Mouse (Mus musculus) midbrain, embryonic 12.5 days (tissue): ENCODE data around the gene Gm44502. TPM values are rescaled to one million over a fixed set of nuclear protein-coding genes. Genes with fewer than 3 reads are reported as not detected.
A peak's percentile ranks its signal among the peaks of the same experiment; 100 is the strongest.

Source experiments
- ATAC-seq: fragments of 200-750 bp; cut with Nextera tagmentation; 2 replicates; pipeline ENCODE4 v1.8.0; 2017; ENCODE audit warnings: low read depth, moderate TSS enrichment, moderate library complexity; ENCODE audit not compliant: low FRiP score
- H3K27ac ChIP-seq: fragments of 300-500 bp; sonication (generic); replicated peaks from 2 replicates; pipeline ENCODE4 v1.5.1; 2016; ENCODE audit warnings: mild to moderate bottlenecking
- H3K27me3 ChIP-seq: fragments of 300-500 bp; sonication (generic); 2 replicates; pipeline ENCODE4 v1.6.1; 2016; ENCODE audit warnings: mild to moderate bottlenecking
- H3K36me3 ChIP-seq: fragments of 300-500 bp; sonication (generic); 2 replicates; pipeline ENCODE4 v1.6.1; 2016
- H3K4me1 ChIP-seq: fragments of 300-500 bp; sonication (generic); 2 replicates; pipeline ENCODE4 v1.6.1; 2016
- H3K4me2 ChIP-seq: fragments of 300-500 bp; sonication (generic); replicated peaks from 2 replicates; pipeline ENCODE4 v1.6.1; 2016; ENCODE audit warnings: mild to moderate bottlenecking, moderate library complexity
- H3K4me3 ChIP-seq: fragments of 300-500 bp; sonication (generic); 2 replicates; pipeline ENCODE4 v1.5.1; 2016; ENCODE audit warnings: mild to moderate bottlenecking
- H3K9ac ChIP-seq: fragments of 300-500 bp; sonication (generic); replicated peaks from 2 replicates; pipeline ENCODE4 v1.6.1; 2016; ENCODE audit warnings: mild to moderate bottlenecking, moderate library complexity
- H3K9me3 ChIP-seq: fragments of 300-500 bp; sonication (generic); 2 replicates; pipeline ENCODE4 v1.6.1; 2016; ENCODE audit warnings: mild to moderate bottlenecking
- WGBS: fragments of 180-500 bp; shearing (Covaris S2); methylation state at CpG from one replicate; pipeline ENCODE4 v1.1.7; 2016; 5-methylcytosine and 5-hydroxymethylcytosine counted together
- polyA plus RNA-seq: library from polyadenylated mRNA; unstranded; fragments of >200 nt; fragmentation: Nextera tagmentation; extraction: Ambion mirVana; gene quantifications from 2 replicates; pipeline ENCODE4 v1.2.1, GENCODE M21; 2016

Gm44502 gene
- polyA plus RNA-seq, 1 experiment from 2014 or later, result not detected

GRCm38 (mm10) chr15:89390081-89390480, 39.4 kb downstream of the Gm44502 start:
- Histone ChIP-seq H3K27ac (no peak overlapping the region), H3K27me3 (peaks cover 7% of the 10 kb centered on the region; the same call in 1 of the 2 replicates), H3K9me3 (no peaks in the 10 kb centered on the region), H3K4me1 (no peaks in the 10 kb centered on the region), H3K4me2 (no peak overlapping the region), H3K9ac (no peak overlapping the region), H3K36me3 (no peaks in the 10 kb centered on the region), H3K4me3 (no peak overlapping the region)
- 90% methylated on average over 10 of the region's 10 CpGs for WGBS
- no peak for ATAC-seq

GRCm38 (mm10) chr15:89387127-89387526, 42.4 kb downstream of the Gm44502 start:
- H3K4me1 ChIP-seq, result no peaks in the 10 kb centered on the region
- H3K27ac ChIP-seq, result no peak overlapping the region
- no peak for ATAC-seq
- H3K4me3 ChIP-seq, result no peak overlapping the region
- no peak overlapping the region for H3K9ac ChIP-seq
- H3K27me3 ChIP-seq, result peaks cover 7% of the 10 kb centered on the region
- no peaks in the 10 kb centered on the region for H3K9me3 ChIP-seq
- H3K4me2 ChIP-seq, result no peak overlapping the region
- WGBS, result 57% methylated on average over 12 of the region's 12 CpGs
- H3K36me3 ChIP-seq, result no peaks in the 10 kb centered on the region

- no peak within 1 kb of the TSS for H3K4me2 ChIP-seq
- H3K9ac ChIP-seq, result no peak within 1 kb of the TSS
- H3K4me1 ChIP-seq, result no peaks in the 10 kb centered on the region
- H3K27me3 ChIP-seq, result peaks cover 16% of the 10 kb centered on the region
- no peak for ATAC-seq
- no peaks in the 10 kb centered on the region for H3K36me3 ChIP-seq
- 91% methylated on average over 7 of the region's 7 CpGs for WGBS
- H3K27ac ChIP-seq, result no peak within 1 kb of the TSS
- no peak within 1 kb of the TSS for H3K4me3 ChIP-seq
- H3K9me3 ChIP-seq, result no peaks in the 10 kb centered on the region
These were observed 44.9 kb downstream of the Gm44502 start, which contains the start of gene Klhdc7b for GRCm38 (mm10) chr15:89384617-89385016. Gene Klhdc7b (plus strand): TSS chr15:89384917.

GRCm38 (mm10) chr15:89379429-89379828, 50.1 kb downstream of the Gm44502 start:
- H3K27me3 ChIP-seq, result peaks cover 58% of the 10 kb centered on the region
- no peaks in the 10 kb centered on the region for H3K36me3 ChIP-seq
- H3K4me2 ChIP-seq, result peak overlapping the region; percentile 63
- H3K27ac ChIP-seq, result no peak overlapping the region
- WGBS, result 11% methylated on average over 10 of the region's 10 CpGs
- H3K4me1 ChIP-seq, result peaks cover 15% of the 10 kb centered on the region
- peak overlapping the region; percentile 39 for H3K4me3 ChIP-seq
- no peak for ATAC-seq
- no peaks in the 10 kb centered on the region for H3K9me3 ChIP-seq
- H3K9ac ChIP-seq, result no peak overlapping the region

- WGBS, result under 1% methylated on average over 33 of the region's 33 CpGs
- peak within 1 kb of the TSS; percentile 39 for H3K4me3 ChIP-seq
- H3K4me2 ChIP-seq, result peak within 1 kb of the TSS; percentile 63
- peak within 1 kb of the TSS; percentile 52; the same call in 1 of the 2 replicates for H3K9ac ChIP-seq
- H3K36me3 ChIP-seq, result no peaks in the 10 kb centered on the region
- peaks cover 20% of the 10 kb centered on the region for H3K4me1 ChIP-seq
- peaks cover 58% of the 10 kb centered on the region for H3K27me3 ChIP-seq
- no peaks in the 10 kb centered on the region for H3K9me3 ChIP-seq
- no peak for ATAC-seq
- no peak within 1 kb of the TSS for H3K27ac ChIP-seq
These were observed 50.6 kb downstream of the Gm44502 start, which contains the start of gene Odf3b for GRCm38 (mm10) chr15:89378831-89379401. Gene Odf3b (minus strand): TSS chr15:89379282.

- H3K4me2 ChIP-seq, result peak overlapping the region; percentile 63
- no peaks in the 10 kb centered on the region for H3K36me3 ChIP-seq
- no peak overlapping the region for H3K27ac ChIP-seq
- H3K27me3 ChIP-seq, result peaks cover 58% of the 10 kb centered on the region
- WGBS, result 12% methylated on average over 46 of the region's 46 CpGs
- no peaks in the 10 kb centered on the region for H3K9me3 ChIP-seq
- H3K9ac ChIP-seq, result peak overlapping the region; percentile 52; the same call in 1 of the 2 replicates
- H3K4me3 ChIP-seq, result peak overlapping the region; percentile 39
- ATAC-seq, result no peak
- H3K4me1 ChIP-seq, result peaks cover 22% of the 10 kb centered on the region
These were observed 51.3 kb downstream of the Gm44502 start for GRCm38 (mm10) chr15:89377938-89378828.

- H3K9ac ChIP-seq, result no peak overlapping the region
- peaks cover 3% of the 10 kb centered on the region for H3K36me3 ChIP-seq
- H3K4me1 ChIP-seq, result peaks cover 30% of the 10 kb centered on the region
- no peak for ATAC-seq
- no peak overlapping the region for H3K4me2 ChIP-seq
- WGBS, result 4% methylated on average over 18 of the region's 18 CpGs
- H3K27me3 ChIP-seq, result peaks cover 58% of the 10 kb centered on the region
- no peak overlapping the region for H3K4me3 ChIP-seq
- no peaks in the 10 kb centered on the region for H3K9me3 ChIP-seq
- no peak overlapping the region for H3K27ac ChIP-seq
These were observed 52.1 kb downstream of the Gm44502 start for GRCm38 (mm10) chr15:89377362-89377761.

- H3K27ac ChIP-seq, result no peak within 1 kb of the TSS
- H3K9ac ChIP-seq, result no peak within 1 kb of the TSS
- no peak within 1 kb of the TSS for H3K4me2 ChIP-seq
- H3K27me3 ChIP-seq, result peaks cover 58% of the 10 kb centered on the region
- WGBS, result 24% methylated on average over 16 of the region's 16 CpGs
- no peak for ATAC-seq
- peaks cover 7% of the 10 kb centered on the region for H3K36me3 ChIP-seq
- H3K4me1 ChIP-seq, result peaks cover 30% of the 10 kb centered on the region
- no peak within 1 kb of the TSS for H3K4me3 ChIP-seq
- no peaks in the 10 kb centered on the region for H3K9me3 ChIP-seq
These were observed 52.5 kb downstream of the Gm44502 start, which contains the start of gene Tymp for GRCm38 (mm10) chr15:89376957-89377356. Gene Tymp (minus strand): TSS chr15:89377039.

GRCm38 (mm10) chr15:89376040-89376439, 53.5 kb downstream of the Gm44502 start:
- Histone ChIP-seq H3K36me3 (peaks cover 16% of the 10 kb centered on the region), H3K4me1 (peaks cover 30% of the 10 kb centered on the region), H3K4me3 (no peak overlapping the region), H3K27ac (no peak overlapping the region), H3K9me3 (no peaks in the 10 kb centered on the region), H3K27me3 (peaks cover 56% of the 10 kb centered on the region), H3K9ac (no peak overlapping the region), H3K4me2 (no peak overlapping the region)
- no peak for ATAC-seq
- 84% methylated on average over 7 of the region's 7 CpGs for WGBS

- H3K36me3 ChIP-seq, result peaks cover 27% of the 10 kb centered on the region
- H3K27ac ChIP-seq, result no peak overlapping the region
- no peak overlapping the region for H3K4me2 ChIP-seq
- H3K27me3 ChIP-seq, result peaks cover 49% of the 10 kb centered on the region
- peaks cover 30% of the 10 kb centered on the region for H3K4me1 ChIP-seq
- 91% methylated on average over 17 of the region's 17 CpGs for WGBS
- H3K9me3 ChIP-seq, result no peaks in the 10 kb centered on the region
- H3K9ac ChIP-seq, result peak overlapping the region; percentile 73
- 0 out of 2 replicates have a peak overlapping the region, but pooled peaks have one; percentile 73 for H3K4me3 ChIP-seq
- no peak for ATAC-seq
These were observed 54.5 kb downstream of the Gm44502 start for GRCm38 (mm10) chr15:89374801-89375534.

- Histone ChIP-seq H3K4me3 (peak overlapping the region; percentile 73), H3K9me3 (no peaks in the 10 kb centered on the region), H3K27me3 (peaks cover 45% of the 10 kb centered on the region), H3K27ac (peak overlapping the region; percentile 90), H3K9ac (peak overlapping the region; percentile 73), H3K4me2 (peak overlapping the region; percentile 79), H3K36me3 (peaks cover 33% of the 10 kb centered on the region), H3K4me1 (peaks cover 28% of the 10 kb centered on the region)
- ATAC-seq, result no peak; the same call in 1 of the 2 replicates
- WGBS, result 54% methylated on average over 9 of the region's 9 CpGs
These were observed 55.2 kb downstream of the Gm44502 start for GRCm38 (mm10) chr15:89374340-89374739.
